Mouse (Mus musculus) thymus, adult 18-20 months (tissue): ENCODE data around the gene Trim40.

Experiments
- DNase-seq, 2 experiments: peaks; one replicate each; pipeline ENCODE4 v3.0.0; 2022; ENCODE audit warnings: mixed read lengths in 2 of 2

Trim40 gene

DNA sequence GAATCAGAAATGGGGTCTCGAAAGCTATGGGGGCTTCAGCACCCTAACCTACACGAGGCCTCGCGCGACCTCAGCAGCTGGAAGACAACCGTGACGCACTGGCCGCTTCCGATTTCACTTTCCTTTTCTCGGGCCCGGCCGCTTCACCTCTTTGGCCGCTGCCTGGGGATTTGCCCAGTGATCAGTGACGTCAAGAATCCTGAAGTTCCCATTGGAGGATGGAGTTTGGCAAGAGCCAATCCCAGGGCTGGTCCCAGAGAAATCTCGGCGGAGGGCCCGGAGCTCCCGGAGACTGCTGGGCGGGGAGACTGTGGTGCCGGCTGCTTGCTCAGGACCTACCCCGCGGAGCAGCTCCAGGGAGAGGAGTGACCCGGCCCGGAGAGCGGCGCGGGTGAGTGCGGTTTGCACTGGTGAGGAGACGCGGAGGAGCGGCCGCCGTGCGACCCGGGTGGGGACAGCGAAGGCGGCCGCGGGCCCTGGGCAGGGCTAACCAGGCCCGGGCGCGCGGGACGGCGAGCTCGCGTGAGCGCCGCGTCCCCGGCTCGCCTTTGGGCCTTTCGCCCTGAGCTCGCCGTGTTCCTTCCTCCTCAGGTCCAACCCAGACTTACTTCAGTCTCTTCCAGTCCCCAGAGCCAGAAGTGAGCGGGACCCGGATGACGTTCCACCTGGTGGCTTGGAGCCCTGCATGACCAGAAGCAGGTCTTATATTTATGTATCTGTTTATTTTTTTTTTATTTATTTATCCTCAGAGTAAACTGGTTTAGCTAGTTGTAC lies 52.9 kb downstream of the Trim40 start, which contains the start of gene Trim26:
TSS of gene Trim26 (plus strand) at position 261 of the 774 bp plus-strand sequence.
- peak; percentile 89 to 94 for DNase-seq

DNA sequence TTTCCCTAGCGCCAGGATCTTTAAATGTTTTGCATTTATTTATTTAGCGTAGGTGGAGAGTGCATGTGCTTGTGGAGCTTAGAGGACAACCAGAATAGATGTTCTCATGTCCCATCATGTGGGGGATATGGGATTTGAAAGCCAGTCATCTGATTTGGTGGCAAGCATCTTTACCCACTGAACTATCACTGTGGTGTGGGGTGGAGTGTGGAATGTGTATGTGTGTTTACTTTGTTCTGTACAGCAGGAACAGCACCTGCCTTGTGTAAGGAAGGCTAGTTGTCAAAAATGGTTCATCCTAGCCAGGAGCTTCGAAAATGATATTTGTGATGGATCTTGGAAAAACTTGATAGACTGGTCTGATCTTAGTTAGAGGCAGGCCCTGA lies 53.5 kb downstream of the Trim40 start:
- no peak for DNase-seq

DNA sequence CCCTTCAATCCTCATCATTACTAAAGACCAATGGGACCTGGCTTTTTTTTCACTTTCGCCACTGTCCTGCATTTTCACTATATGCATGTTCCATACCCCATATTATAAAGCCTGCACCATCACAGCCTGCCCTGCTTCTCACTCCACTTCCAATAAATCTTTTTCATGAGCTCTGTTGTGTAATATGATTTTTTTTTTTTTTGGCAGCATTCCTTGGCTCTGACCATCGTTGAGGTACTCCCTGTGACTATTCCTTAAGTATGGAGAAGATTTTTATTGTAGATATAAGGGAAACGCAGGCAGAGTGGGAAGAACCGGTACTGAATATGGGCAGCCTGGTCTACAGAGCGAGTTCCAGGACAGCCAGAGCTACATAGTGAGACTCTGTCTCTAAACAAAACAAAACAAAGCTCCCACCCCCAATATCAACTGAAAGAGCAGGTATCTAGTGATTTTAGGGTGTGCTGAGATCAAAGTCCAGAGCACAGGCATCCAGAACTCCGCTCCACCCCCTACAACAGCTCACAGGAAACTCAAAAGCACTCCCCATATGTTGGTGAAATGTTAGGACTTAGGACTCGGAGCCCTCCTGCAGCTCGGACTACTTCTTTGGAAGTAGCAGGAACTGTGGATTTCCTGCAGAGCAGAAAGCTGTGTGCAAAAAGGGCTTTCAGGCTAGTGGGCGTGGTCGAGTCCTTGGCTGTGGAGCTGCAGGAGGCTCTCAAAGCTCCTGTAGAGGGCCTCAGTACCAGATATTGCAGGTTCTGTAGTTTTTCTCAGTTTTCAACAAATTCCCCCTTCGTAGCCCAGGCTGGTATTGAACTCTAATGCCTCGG lies 54.1 kb downstream of the Trim40 start:
- peak; percentile 45 to 59 for DNase-seq

DNA sequence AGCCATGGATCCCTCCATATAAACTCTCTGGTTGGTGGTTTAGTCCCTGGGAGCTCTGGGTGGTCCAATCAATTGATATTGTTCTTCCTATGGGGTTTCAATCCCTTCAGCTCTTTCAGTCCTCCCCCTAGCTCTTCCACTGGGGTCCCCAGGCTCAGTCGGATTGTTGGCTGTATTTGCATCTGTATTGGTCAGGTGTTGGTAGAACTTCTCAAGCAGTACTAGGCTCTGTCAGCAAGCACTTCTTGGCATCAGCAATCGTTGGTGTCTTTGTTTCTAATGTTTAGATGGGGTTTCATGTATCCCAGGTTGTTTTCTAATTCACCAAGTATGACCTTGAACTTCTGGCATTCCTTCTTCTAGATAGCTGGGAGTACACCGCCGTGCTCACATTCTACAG lies 57.2 kb downstream of the Trim40 start:
- no peak for DNase-seq
